8 mouse cellular contexts compared by ENCODE assay signal in genomic region chr9:45632520-45632919, GRCm38 (mm10).
A peak's percentile ranks its signal among the peaks of the same experiment; 100 is the strongest.
DNase-seq lines count a peak whose midpoint lies in the region.

No protein-coding gene starts in this region.

- intact Hi-C loops in heart, postnatal 10 days (cut with DNase I): no loop called here
- intact Hi-C loops in heart, postnatal 25 days (cut with DNase I): no loop called here

- peak; percentile 5 to 15 for DNase-seq in heart, postnatal 10 days
- DNase-seq in heart, postnatal 25 days (ENCODE audit: low spot score): no peak
- peak; percentile 74 for DNase-seq in MN1 (ENCODE audit: low spot score)
- peak; percentile 60 to 67 for DNase-seq in cerebellum, postnatal 25 days
- peak; percentile 3 to 31 for DNase-seq in kidney, postnatal 36 days
- peak; percentile 52 for DNase-seq in retina, embryonic 14.5 days (ENCODE audit: low spot score)
- no peak for DNase-seq in natural killer cell, adult 2 months (ENCODE audit: low spot score in 2 of 2)
- DNase-seq in left cerebral cortex, adult 18-20 months (ENCODE audit: low spot score in 2 of 2): no peak

Comparison
In these comparisons a context has a peak if more than half of its experiments do, and no peak if none do; other contexts are left out.
1. DNase-seq: peak in heart, postnatal 10 days (2 of 2), MN1 (single experiment), cerebellum, postnatal 25 days (2 of 2), kidney, postnatal 36 days (2 of 2) and retina, embryonic 14.5 days (single experiment); none in heart, postnatal 25 days (single experiment), natural killer cell, adult 2 months (0 of 2) and left cerebral cortex, adult 18-20 months (0 of 2).